Mouse (Mus musculus) left cerebral cortex, postnatal 14 days (tissue): ENCODE measurements at regions not wholly inside any gene's neighbourhood (a gene's known extent, or its start where the extent isn't known, plus 50 kb on each side); places are given as distances from the start of the nearest gene placed in this dataset.
A peak's percentile ranks its signal among the peaks of the same experiment; 100 is the strongest.

Source experiments
- DNase-seq, 2 experiments: peaks; one replicate each; pipeline ENCODE4 v3.0.0; 2021 to 2022; ENCODE audit warnings: low spot score in 2 of 2, mixed read lengths in 1 of 2
- intact Hi-C: fragments of 180-260 bp; cut with DNase I; formaldehyde crosslinking; loops from one replicate; pipeline ENCODE4 v1.15.1; 2025

- peak; percentile 9 to 47 for DNase-seq
- intact Hi-C loops = loop anchor here (5.0 kb wide), 1 partner anchor 65 kb away; no protein-coding TSS in a partner anchor
Measured at GRCm38 (mm10) chr9:51507265-51507913, 178.7 kb upstream of the 1810046K07Rik start.

- intact Hi-C loops = loop anchor here (5.0 kb wide), 1 partner anchor 245 kb away; no protein-coding TSS in a partner anchor
- DNase-seq = peak; percentile 13 to 40
Measured at GRCm38 (mm10) chr9:51517643-51518042, 188.9 kb upstream of the 1810046K07Rik start.

- DNase-seq = no peak
- intact Hi-C loops = loop anchor here (5.0 kb wide), 1 partner anchor 244 kb away; no protein-coding TSS in a partner anchor
Measured at GRCm38 (mm10) chr9:51518376-51518775, 189.7 kb upstream of the 1810046K07Rik start.

GRCm38 (mm10) chr9:51523471-51523870 lies 194.8 kb upstream of the 1810046K07Rik start:
- intact Hi-C loops = no loop called here
- DNase-seq = no peak

- intact Hi-C loops = no loop called here
- no peak for DNase-seq
Measured at GRCm38 (mm10) chr9:51525906-51526305, 197.2 kb upstream of the 1810046K07Rik start.

- DNase-seq = no peak
Measured at GRCm38 (mm10) chr9:51538894-51539293, 210.2 kb upstream of the 1810046K07Rik start.

GRCm38 (mm10) chr9:51541940-51542339 lies 213.2 kb upstream of the 1810046K07Rik start:
- intact Hi-C loops = no loop called here
- DNase-seq = no peak

More at GRCm38 (mm10) chr9:51538894-51539293, 210.2 kb upstream of the 1810046K07Rik start:
- intact Hi-C loops = no loop called here

- no peak for DNase-seq
- intact Hi-C loops = no loop called here
Measured at GRCm38 (mm10) chr9:51572040-51572439, 193.1 kb upstream of the Arhgap20 start.

- DNase-seq = no peak
- intact Hi-C loops = no loop called here
Measured at GRCm38 (mm10) chr9:51581601-51582000, 183.5 kb upstream of the Arhgap20 start.

- no peak for DNase-seq
- intact Hi-C loops = no loop called here
Measured at GRCm38 (mm10) chr9:51593707-51594106, 171.4 kb upstream of the Arhgap20 start.

- intact Hi-C loops = no loop called here
- DNase-seq = peak in 1 of 2 experiments; percentile 4
Measured at GRCm38 (mm10) chr9:51598706-51599105, 166.4 kb upstream of the Arhgap20 start.

GRCm38 (mm10) chr9:51608158-51608557 lies 157.0 kb upstream of the Arhgap20 start:
- peak in 1 of 2 experiments; percentile 28 for DNase-seq
- intact Hi-C loops = no loop called here

- DNase-seq = no peak
- intact Hi-C loops = no loop called here
Measured at GRCm38 (mm10) chr9:51608697-51609456, 156.3 kb upstream of the Arhgap20 start.

- intact Hi-C loops = no loop called here
Measured at GRCm38 (mm10) chr9:51626156-51626555, 139.0 kb upstream of the Arhgap20 start.

GRCm38 (mm10) chr9:51636097-51636496 lies 129.0 kb upstream of the Arhgap20 start:
- intact Hi-C loops = no loop called here
- DNase-seq = no peak

More at GRCm38 (mm10) chr9:51626156-51626555, 139.0 kb upstream of the Arhgap20 start:
- DNase-seq = peak in 1 of 2 experiments; percentile 16

GRCm38 (mm10) chr9:51636559-51637127 lies 128.5 kb upstream of the Arhgap20 start:
- no peak for DNase-seq
- intact Hi-C loops = no loop called here

GRCm38 (mm10) chr9:51637131-51637920 lies 127.8 kb upstream of the Arhgap20 start:
- intact Hi-C loops = no loop called here
- DNase-seq = no peak

- DNase-seq = peak; percentile 30 to 56
- intact Hi-C loops = no loop called here
Measured at GRCm38 (mm10) chr9:51641706-51642105, 123.4 kb upstream of the Arhgap20 start.

GRCm38 (mm10) chr9:51645426-51645825 lies 119.7 kb upstream of the Arhgap20 start:
- no peak for DNase-seq
- intact Hi-C loops = no loop called here
